Mouse (Mus musculus): ENCODE measurements around the gene Tmem80.

DNA sequence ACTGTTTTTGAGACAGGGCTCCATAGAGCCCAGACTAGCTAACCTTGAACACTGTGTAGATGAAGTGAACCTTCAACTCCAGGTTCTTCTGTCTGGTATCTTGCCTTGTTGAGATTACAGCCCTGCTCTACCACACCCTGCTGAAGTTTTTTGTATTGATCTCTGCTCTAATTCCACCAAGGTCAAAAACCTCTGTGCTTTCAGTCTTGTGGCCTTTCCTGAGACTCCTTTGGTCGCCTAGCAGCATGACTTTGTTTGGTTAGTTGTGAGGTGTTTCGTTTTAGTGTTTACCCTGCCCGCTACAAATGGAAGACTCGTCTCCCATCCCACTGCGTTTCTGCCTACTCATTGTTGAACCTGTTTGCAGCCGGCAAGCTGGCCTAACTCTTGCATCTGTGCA, 23.5 kb downstream of the Tmem80 start:
- TF ChIP-seq CTCF (IDR thresholded peaks at IDR 0.05; ENCODE audit: insufficient read depth, low read depth, low read length) (no peak), POLR2A (IDR thresholded peaks at IDR 0.05; ENCODE audit: insufficient read depth, low read depth, low read length) (no peak)

Data from olfactory bulb, adult 2 months (tissue).